Mouse (Mus musculus) B cell, adult 2 months (primary cell): Measurements from ENCODE around the gene Akap5.

ENCODE experiments used
- DNase-seq, 2 experiments: peaks; one replicate each; pipeline ENCODE4 v3.0.0; 2022

The Akap5 gene

GRCm38 (mm10) chr12:76324679-76325431, at the start of gene Akap5:
Akap5 (plus strand) TSS chr12:76324891.
- DNase-seq, result peak; percentile 28 to 30

GRCm38 (mm10) chr12:76278209-76278608, 46.5 kb upstream of the Akap5 start:
- DNase-seq, result no peak

GRCm38 (mm10) chr12:76280556-76280955, 44.1 kb upstream of the Akap5 start:
- DNase-seq, result no peak

- DNase-seq, result no peak
These were observed 43.5 kb upstream of the Akap5 start for GRCm38 (mm10) chr12:76281111-76281660.

- DNase-seq, result no peak
These were observed 42.6 kb upstream of the Akap5 start for GRCm38 (mm10) chr12:76282132-76282531.

DNA sequence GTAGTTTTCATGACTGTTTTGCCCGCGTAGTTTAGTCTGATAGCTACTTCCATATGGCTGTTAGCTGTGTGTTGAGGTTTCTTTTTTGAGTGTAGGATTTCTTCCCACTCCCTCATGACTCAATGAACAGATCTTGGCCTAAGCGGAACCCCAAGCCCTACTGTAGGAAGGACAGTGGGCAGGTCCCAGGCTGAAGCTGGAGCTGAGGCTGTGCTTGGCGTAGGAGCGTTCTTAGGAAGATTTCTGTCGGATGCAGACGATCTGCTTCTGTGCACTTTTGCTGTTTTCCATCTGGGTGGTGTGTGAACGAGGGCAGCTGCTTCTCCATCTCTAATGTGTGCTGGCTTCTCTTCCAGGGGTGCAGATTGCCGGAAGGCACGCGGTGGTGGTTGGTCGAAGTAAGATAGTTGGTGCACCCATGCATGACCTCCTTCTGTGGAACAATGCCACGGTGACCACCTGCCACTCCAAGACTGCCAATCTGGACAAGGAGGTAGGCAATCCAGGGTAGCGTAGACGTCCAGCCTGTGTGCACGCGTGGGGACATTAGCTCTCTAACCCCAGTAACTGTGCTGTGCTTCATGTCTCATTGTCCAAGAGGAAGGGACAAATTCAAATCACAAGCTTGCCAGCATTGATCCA, 42.0 kb upstream of the Akap5 start:
- DNase-seq, result no peak

DNA sequence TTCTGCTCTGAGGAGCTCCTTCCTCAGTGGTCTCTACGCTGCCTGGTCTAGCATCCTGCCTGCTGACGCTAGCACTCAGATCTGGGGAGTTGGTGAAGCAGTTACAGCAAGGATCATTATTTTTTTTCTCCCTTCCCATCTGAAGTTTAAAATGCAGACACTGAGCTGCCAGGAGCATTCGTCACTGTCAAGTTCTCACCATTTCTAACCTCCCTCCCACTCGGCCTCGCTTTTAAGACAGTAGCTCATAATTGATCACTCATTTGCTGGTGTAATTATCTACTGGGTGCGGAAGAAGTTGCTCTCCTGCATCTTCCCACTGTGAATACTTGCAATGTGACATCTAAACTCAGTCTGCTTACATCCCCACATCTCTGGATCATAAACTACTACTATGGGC, 39.3 kb upstream of the Akap5 start:
- no peak for DNase-seq

GRCm38 (mm10) chr12:76287986-76288385, 36.7 kb upstream of the Akap5 start:
- DNase-seq, result no peak

DNA sequence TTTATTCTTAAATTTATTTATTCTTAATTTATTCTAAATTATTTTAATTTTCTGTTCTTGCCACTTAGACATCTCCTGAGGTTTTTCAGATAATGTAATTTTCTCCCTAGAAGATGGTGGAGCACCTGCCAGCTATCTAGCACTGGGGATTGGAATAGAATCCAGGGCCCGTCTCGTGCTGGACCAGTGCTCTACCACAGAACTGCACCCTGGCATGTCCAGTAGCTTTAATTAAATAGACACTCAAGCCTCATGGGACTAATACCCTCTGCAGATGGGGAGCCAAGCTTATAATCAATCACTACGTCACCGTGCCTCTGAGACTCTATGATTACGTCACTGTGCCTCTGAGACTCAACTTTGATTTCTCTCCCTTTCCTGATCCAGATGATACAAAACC, 36.2 kb upstream of the Akap5 start:
- no peak for DNase-seq

DNA sequence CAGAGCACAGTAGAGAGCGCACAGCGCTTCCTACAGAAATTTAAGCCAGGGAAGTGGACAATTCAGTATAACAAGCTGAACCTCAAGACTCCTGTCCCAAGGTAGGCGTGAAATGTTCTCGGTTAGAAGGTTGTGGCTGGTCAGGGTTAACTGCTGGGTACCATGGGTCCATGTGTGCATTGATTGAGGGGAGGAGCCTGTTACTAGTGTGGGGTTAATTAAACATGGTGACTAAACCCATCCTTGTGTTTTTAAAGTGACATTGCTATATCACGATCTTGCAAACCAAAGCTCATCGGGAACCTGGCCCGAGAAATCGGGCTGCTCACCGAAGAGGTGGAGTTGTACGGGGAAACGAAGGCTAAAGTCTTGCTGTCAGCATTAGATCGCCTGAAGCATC, 35.3 kb upstream of the Akap5 start:
- no peak for DNase-seq

GRCm38 (mm10) chr12:76290271-76290670, 34.4 kb upstream of the Akap5 start:
- DNase-seq, result peak; percentile 46 to 49

DNA sequence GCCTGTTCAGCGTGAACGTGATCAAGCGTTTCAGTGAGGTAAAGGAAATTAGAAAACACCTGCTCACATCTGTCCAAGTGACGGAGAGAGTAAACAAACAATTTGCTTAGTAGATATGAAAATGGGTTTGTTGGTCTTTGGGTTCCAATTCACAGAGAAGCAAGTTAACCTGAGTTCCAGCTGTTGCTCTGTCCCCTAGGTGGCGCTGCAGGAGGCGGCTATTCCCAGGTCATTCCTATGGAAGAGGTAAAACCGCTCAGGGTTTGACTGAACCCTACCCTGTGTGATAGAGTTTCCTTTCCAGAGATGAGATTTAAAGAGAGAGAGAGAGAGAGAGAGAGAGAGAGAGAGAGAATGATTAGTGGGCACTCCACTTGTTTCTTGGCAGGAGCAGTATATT, 31.5 kb upstream of the Akap5 start:
- peak; percentile 63 to 65 for DNase-seq

DNA sequence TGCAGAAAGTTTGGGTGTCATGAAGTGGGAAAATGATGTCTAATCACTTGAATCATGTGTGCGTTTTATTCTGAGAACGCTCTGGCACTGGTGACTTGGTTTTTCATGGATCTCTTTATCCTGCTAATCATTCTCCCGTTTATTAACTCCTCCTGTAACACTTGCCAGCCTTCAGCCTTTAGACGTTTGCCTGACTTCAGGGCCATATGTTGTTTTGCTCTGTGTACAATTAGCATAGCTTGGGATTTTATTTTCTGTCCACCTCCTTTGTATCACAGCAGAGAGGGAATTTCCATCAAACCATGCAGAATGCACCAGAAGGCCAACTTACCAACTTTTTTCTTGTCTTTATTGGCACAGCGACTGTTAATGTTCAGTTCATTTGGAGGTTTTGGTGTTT, 26.9 kb upstream of the Akap5 start:
- no peak for DNase-seq

DNA sequence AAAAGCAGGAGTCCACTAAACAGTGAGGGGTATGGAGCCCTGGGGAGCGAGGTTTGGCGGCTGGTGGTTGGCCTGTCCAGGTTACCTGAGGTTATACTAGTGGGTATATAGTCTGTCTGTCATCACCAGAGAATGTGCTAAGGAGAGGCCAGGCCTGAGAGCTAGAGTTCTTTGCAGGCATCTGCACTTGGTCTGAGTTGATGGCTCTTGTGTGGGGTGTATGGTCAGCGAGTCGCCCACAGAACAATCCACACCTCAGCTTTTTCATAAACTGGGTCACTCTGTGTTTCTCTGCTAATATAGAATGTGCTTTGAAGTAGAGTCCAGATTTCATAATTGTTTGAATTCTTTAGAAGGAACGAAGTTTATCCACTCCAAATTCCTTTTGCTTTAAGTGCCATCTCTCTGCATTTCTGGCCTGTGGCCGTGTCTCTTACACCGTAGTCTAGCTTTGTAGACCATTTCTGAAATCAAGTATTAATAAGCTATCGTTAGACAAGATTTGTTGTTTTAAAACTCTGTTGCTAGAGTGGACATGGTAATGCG, 25.3 kb upstream of the Akap5 start:
- no peak for DNase-seq

- no peak for DNase-seq
These were observed 24.3 kb upstream of the Akap5 start for GRCm38 (mm10) chr12:76300367-76300766.

- no peak for DNase-seq
These were observed 21.2 kb upstream of the Akap5 start for GRCm38 (mm10) chr12:76303474-76303873.

DNA sequence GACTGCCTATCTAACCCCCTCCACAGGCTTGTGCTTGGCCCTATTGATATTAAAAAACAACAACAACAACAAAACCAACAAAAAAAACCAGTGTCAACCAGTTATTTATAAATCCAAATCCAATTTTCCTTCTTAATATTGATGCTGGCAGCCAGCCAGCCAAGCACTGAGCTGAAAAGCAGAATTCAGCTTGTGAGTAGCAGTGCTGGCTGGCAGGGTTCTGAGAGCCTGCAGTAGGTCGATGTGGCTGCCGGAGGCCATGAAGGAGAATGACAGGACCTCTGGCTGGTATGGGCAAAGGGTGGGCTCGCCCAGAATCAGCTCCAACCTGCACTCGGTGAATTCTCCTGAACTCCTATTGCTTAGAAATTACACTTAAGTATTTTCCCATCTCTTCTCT, 20.5 kb upstream of the Akap5 start:
- no peak for DNase-seq

GRCm38 (mm10) chr12:76305107-76305506, 19.6 kb upstream of the Akap5 start:
- DNase-seq, result no peak

DNA sequence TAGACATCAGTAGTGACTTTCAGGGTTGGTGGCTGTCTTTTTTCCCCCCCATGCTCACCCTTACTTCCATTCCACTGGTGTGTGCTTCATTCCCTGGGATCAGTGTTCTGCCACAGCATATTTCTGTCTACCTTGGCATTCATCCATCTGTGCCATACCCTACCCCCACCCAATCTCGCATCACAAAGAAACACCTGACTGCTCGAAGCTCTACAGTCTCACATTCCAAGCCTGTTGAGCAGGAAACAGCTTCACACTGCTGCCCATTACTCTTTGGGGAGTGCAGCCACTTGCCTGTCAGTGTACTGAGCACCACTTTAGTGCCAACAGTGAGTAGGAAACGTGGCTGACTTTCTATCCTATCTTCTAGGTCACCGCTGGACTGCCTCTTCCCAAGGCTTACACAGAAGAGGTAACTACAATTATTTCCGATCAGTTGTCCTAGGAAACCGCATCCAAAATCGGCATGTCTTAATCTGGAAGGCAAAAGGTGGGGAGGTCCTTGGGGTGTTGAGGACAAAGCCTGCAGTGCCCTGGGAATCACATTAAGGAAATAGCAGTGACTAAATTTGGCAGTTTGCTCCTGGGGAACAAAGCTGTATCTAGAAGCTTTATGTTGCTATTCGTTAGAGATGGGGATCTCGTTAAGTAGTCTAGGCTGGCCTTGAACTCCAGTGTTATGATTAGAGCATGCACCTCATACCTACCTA, 17.7 kb upstream of the Akap5 start:
- no peak for DNase-seq

GRCm38 (mm10) chr12:76307964-76308363, 16.7 kb upstream of the Akap5 start:
- DNase-seq, result peak; percentile 15 to 22

- no peak for DNase-seq
These were observed 16.3 kb upstream of the Akap5 start for GRCm38 (mm10) chr12:76308436-76308835.

DNA sequence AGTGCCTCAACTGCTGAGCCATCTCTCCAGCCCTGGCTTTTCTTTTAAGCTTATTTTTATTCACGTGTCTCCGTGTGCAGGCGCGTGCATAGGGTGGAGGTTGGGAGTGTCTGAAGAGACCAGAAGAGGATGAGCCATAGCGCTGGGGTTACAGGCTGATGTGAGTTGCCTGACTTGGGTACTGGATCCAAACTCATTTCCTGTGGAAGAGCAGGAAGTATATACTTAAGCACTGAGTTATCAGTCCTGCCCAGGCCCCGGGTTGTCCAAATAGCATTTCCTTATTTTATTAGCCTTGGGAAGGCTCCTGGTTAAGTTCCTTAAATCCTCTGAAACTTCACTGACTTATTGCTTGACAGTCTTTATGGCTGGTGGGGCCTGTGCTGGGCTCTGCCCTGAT, 14.7 kb upstream of the Akap5 start:
- DNase-seq, result no peak

GRCm38 (mm10) chr12:76310633-76311032, 14.1 kb upstream of the Akap5 start:
- DNase-seq, result no peak
